Mouse (Mus musculus): ENCODE data around the gene Fbxo44. TPM values are rescaled to one million over a fixed set of nuclear protein-coding genes. Genes with fewer than 3 reads are reported as not detected.

The Fbxo44 gene
- polyA plus RNA-seq, 1 experiment from 2014 or later = 1.7 TPM

GRCm38 (mm10) chr4:148152547-148152946 is 7.7 kb downstream of the Fbxo44 start:
- H3K27ac ChIP-seq = no peak overlapping the region
- H3K36me3 ChIP-seq (ENCODE audit: inconsistent target) = peaks cover 19% of the 10 kb centered on the region
- WGBS (ENCODE audit: missing documents) = 93% methylated on average over 5 of the region's 5 CpGs

GRCm38 (mm10) chr4:148151267-148152168 is 8.8 kb downstream of the Fbxo44 start, which contains the start of gene Fbxo6:
TSS of gene Fbxo6 (minus strand) at chr4:148152140.
- Histone ChIP-seq H3K36me3 (ENCODE audit: inconsistent target) (peaks cover 29% of the 10 kb centered on the region), H3K79me2 (ENCODE audit: inconsistent target) (peaks cover 6% of the 10 kb centered on the region; the same call in 1 of the 2 replicates), H3K4me3 (ENCODE audit: inconsistent target) (peak within 1 kb of the TSS; percentile 69), H3K27ac (peak within 1 kb of the TSS; percentile 75)
- WGBS (ENCODE audit: missing documents) = under 1% methylated on average over 55 of the region's 67 CpGs

More at GRCm38 (mm10) chr4:148152547-148152946, 7.7 kb downstream of the Fbxo44 start:
- Histone ChIP-seq H3K79me2 (ENCODE audit: inconsistent target) (peaks cover 6% of the 10 kb centered on the region; the same call in 1 of the 2 replicates), H3K4me3 (ENCODE audit: inconsistent target) (no peak overlapping the region)

GRCm38 (mm10) chr4:148150953-148151266 is 9.4 kb downstream of the Fbxo44 start:
- peak overlapping the region; percentile 75 for H3K27ac ChIP-seq

GRCm38 (mm10) chr4:148150242-148150641 is 10.0 kb downstream of the Fbxo44 start:
- WGBS (ENCODE audit: missing documents) = 91% methylated on average over 7 of the region's 7 CpGs
- H3K36me3 ChIP-seq (ENCODE audit: inconsistent target) = peaks cover 42% of the 10 kb centered on the region
- peaks cover 6% of the 10 kb centered on the region; the same call in 1 of the 2 replicates for H3K79me2 ChIP-seq (ENCODE audit: inconsistent target)
- no peak overlapping the region for H3K4me3 ChIP-seq (ENCODE audit: inconsistent target)
- no peak overlapping the region for H3K27ac ChIP-seq

More at GRCm38 (mm10) chr4:148150953-148151266, 9.4 kb downstream of the Fbxo44 start:
- peak overlapping the region; percentile 69 for H3K4me3 ChIP-seq (ENCODE audit: inconsistent target)
- peaks cover 6% of the 10 kb centered on the region; the same call in 1 of the 2 replicates for H3K79me2 ChIP-seq (ENCODE audit: inconsistent target)
- peaks cover 35% of the 10 kb centered on the region for H3K36me3 ChIP-seq (ENCODE audit: inconsistent target)
- 32% methylated on average over 3 of the region's 3 CpGs for WGBS (ENCODE audit: missing documents)

- H3K36me3 ChIP-seq (ENCODE audit: inconsistent target) = peaks cover 49% of the 10 kb centered on the region
- no peak overlapping the region for H3K27ac ChIP-seq
- no peak overlapping the region for H3K4me3 ChIP-seq (ENCODE audit: inconsistent target)
- H3K79me2 ChIP-seq (ENCODE audit: inconsistent target) = peaks cover 6% of the 10 kb centered on the region; the same call in 1 of the 2 replicates
- WGBS (ENCODE audit: missing documents) = 93% methylated on average over 12 of the region's 12 CpGs
These were observed 10.7 kb downstream of the Fbxo44 start for GRCm38 (mm10) chr4:148149540-148149939.

GRCm38 (mm10) chr4:148147714-148148113 is 12.6 kb downstream of the Fbxo44 start:
- Histone ChIP-seq H3K36me3 (ENCODE audit: inconsistent target) (peaks cover 49% of the 10 kb centered on the region), H3K4me3 (ENCODE audit: inconsistent target) (no peak overlapping the region), H3K79me2 (ENCODE audit: inconsistent target) (peaks cover 6% of the 10 kb centered on the region; the same call in 1 of the 2 replicates), H3K27ac (no peak overlapping the region)
- 48% methylated on average over 2 of the region's 2 CpGs for WGBS (ENCODE audit: missing documents)

GRCm38 (mm10) chr4:148143721-148144120 is 16.6 kb downstream of the Fbxo44 start:
- H3K79me2 ChIP-seq (ENCODE audit: inconsistent target) = no peaks in the 10 kb centered on the region
- peaks cover 40% of the 10 kb centered on the region for H3K36me3 ChIP-seq (ENCODE audit: inconsistent target)
- H3K27ac ChIP-seq = no peak overlapping the region
- 96% methylated on average over 5 of the region's 5 CpGs for WGBS (ENCODE audit: missing documents)
- no peak overlapping the region for H3K4me3 ChIP-seq (ENCODE audit: inconsistent target)

GRCm38 (mm10) chr4:148140098-148141011 is 19.9 kb downstream of the Fbxo44 start:
- Histone ChIP-seq H3K79me2 (ENCODE audit: inconsistent target) (no peaks in the 10 kb centered on the region), H3K27ac (peak overlapping the region; percentile 73), H3K4me3 (ENCODE audit: inconsistent target) (peak overlapping the region; percentile 72), H3K36me3 (ENCODE audit: inconsistent target) (peaks cover 8% of the 10 kb centered on the region; the same call in 1 of the 2 replicates)
- WGBS (ENCODE audit: missing documents) = under 1% methylated on average over 65 of the region's 65 CpGs

GRCm38 (mm10) chr4:148139767-148140097 is 20.6 kb downstream of the Fbxo44 start:
- H3K36me3 ChIP-seq (ENCODE audit: inconsistent target) = peaks cover 2% of the 10 kb centered on the region; the same call in 1 of the 2 replicates
- peak overlapping the region; percentile 73; the same call in 1 of the 2 replicates for H3K27ac ChIP-seq
- peak overlapping the region; percentile 72 for H3K4me3 ChIP-seq (ENCODE audit: inconsistent target)
- H3K79me2 ChIP-seq (ENCODE audit: inconsistent target) = no peaks in the 10 kb centered on the region
- 1% methylated on average over 12 of the region's 12 CpGs for WGBS (ENCODE audit: missing documents)

GRCm38 (mm10) chr4:148137503-148137902 is 22.8 kb downstream of the Fbxo44 start:
- Histone ChIP-seq H3K4me3 (ENCODE audit: inconsistent target) (no peak overlapping the region), H3K36me3 (ENCODE audit: inconsistent target) (no peaks in the 10 kb centered on the region), H3K27ac (no peak overlapping the region), H3K79me2 (ENCODE audit: inconsistent target) (no peaks in the 10 kb centered on the region)
- 86% methylated on average over 8 of the region's 8 CpGs for WGBS (ENCODE audit: missing documents)

GRCm38 (mm10) chr4:148134988-148135387 is 25.3 kb downstream of the Fbxo44 start:
- H3K4me3 ChIP-seq (ENCODE audit: inconsistent target) = no peak overlapping the region
- no peaks in the 10 kb centered on the region for H3K36me3 ChIP-seq (ENCODE audit: inconsistent target)
- 38% methylated on average over 8 of the region's 8 CpGs for WGBS (ENCODE audit: missing documents)
- H3K79me2 ChIP-seq (ENCODE audit: inconsistent target) = no peaks in the 10 kb centered on the region
- H3K27ac ChIP-seq = no peak overlapping the region

GRCm38 (mm10) chr4:148131497-148132081 is 28.7 kb downstream of the Fbxo44 start:
- Histone ChIP-seq H3K79me2 (ENCODE audit: inconsistent target) (no peaks in the 10 kb centered on the region), H3K4me3 (ENCODE audit: inconsistent target) (no peak overlapping the region), H3K27ac (no peak overlapping the region), H3K36me3 (ENCODE audit: inconsistent target) (no peaks in the 10 kb centered on the region)
- 3% methylated on average over 21 of the region's 21 CpGs for WGBS (ENCODE audit: missing documents)

- Histone ChIP-seq H3K4me3 (ENCODE audit: inconsistent target) (no peak within 1 kb of the TSS), H3K36me3 (ENCODE audit: inconsistent target) (no peaks in the 10 kb centered on the region), H3K79me2 (ENCODE audit: inconsistent target) (no peaks in the 10 kb centered on the region), H3K27ac (no peak within 1 kb of the TSS)
- 1% methylated on average over 85 of the region's 87 CpGs for WGBS (ENCODE audit: missing documents)
These were observed 29.5 kb downstream of the Fbxo44 start, which contains the start of gene Draxin for GRCm38 (mm10) chr4:148130561-148131413. TSS of gene Draxin (minus strand) at chr4:148130698.

Measured in macrophage (primary cell).